Mouse (Mus musculus) spleen, adult 12 weeks (tissue): ENCODE results near the gene Lmo2.
A peak's percentile ranks its signal among the peaks of the same experiment; 100 is the strongest.

ENCODE experiments used
- DNase-seq: peaks from one replicate; pipeline ENCODE4 v3.0.0; 2022; ENCODE audit warnings: low spot score

Lmo2 gene

DNA sequence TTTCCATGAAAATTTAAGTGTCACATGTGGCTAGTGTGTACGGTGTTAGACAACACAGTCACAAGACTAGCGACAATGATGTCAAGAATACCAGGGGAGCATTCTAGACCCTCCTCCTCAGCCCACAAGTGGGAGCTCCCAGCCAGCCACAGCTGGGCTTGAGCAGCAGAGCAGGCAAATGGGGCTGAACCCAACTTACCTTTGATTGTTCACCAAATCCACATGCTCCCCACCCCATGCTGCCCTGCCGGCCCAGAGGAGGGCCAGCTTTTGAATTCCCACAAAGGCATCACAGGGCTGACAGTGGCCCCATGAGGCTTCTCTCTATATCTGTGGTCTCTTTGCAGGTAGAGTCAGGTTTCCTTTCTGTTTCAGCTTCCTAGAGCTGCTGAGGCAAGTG, 16.7 kb upstream of the Lmo2 start:
- no peak for DNase-seq

DNA sequence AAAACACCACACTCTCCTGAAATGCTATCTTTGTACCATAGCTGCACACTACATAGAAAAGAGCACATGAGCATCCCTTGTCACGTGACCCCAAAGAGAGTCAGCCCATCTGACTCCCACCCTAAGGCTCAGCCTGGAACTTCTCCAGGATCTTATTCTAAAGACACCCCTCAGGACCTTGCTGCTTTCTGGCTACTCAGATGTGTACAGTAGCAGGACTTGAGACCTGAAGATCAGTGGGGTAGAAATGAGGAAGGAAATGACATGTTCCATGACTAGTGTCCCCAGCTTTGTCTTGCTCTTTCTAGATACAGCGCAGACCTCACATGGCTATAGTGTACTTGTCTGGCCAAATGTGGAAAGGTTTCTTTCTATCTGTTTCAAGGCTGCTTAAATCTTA, 12.9 kb upstream of the Lmo2 start:
- DNase-seq = no peak

GRCm38 (mm10) chr2:103945571-103946092, 12.2 kb upstream of the Lmo2 start:
- no peak for DNase-seq

DNA sequence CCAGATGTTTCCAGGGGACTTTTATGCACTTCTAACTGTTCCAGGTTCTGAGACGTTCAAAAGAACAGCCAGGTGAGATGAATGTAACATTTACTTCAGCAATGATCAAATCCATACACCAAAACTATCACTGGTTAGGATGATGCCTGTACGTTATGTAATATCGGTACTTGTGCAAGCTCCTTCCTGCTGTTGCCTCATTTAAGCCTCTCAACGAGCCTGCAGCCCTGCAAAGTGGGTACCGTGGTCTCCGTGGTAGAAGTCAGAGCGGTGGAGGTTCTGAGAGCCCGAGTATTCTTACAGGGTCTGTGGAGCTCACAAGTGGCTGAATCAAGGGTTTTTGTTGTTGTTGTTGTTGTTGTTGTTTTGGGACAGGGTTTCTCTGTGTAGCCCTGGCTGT, 10.9 kb upstream of the Lmo2 start:
- DNase-seq = no peak

GRCm38 (mm10) chr2:103947982-103948655, 9.7 kb upstream of the Lmo2 start:
- DNase-seq = no peak

DNA sequence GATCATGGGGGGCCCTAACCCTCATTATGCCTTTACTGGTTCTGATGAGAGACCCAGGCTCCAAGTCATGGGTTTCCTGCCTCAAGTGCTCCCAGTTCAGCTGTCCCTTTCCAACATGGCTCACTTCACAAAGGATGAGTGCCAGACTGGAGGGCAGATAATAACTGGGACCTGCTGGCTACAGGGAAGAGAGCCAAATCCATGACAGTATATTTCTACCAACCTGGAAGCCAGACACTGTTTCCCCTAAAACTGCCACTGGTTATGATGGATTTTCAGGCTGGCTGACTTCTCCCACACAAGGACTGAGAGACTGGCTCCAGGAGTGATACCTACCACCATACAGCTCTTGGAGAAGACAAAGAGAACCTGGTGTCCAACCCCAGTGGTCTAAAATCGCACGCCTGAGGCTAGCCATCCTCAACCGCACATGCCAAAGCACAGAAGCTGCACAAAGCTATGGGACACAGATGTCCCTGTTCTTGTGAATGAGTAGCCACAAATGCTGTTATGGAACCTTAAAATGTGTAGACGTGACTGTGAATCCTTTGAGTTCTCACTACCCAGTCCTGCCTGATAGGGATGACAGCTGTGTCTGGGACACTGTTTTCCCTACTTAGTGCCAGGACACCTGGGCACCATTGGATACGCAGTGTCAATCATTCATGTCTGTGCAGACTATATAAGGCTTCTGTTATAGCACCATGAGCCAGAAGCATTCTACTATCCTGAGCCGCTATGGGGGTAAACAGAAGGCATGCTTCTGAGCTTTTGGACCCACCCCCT, 4.5 kb upstream of the Lmo2 start:
- DNase-seq = no peak

GRCm38 (mm10) chr2:103955714-103956113, 2.1 kb upstream of the Lmo2 start:
- DNase-seq = no peak

- peak; percentile 78 for DNase-seq
These were observed 919 bp upstream of the Lmo2 start for GRCm38 (mm10) chr2:103956867-103957266.

DNA sequence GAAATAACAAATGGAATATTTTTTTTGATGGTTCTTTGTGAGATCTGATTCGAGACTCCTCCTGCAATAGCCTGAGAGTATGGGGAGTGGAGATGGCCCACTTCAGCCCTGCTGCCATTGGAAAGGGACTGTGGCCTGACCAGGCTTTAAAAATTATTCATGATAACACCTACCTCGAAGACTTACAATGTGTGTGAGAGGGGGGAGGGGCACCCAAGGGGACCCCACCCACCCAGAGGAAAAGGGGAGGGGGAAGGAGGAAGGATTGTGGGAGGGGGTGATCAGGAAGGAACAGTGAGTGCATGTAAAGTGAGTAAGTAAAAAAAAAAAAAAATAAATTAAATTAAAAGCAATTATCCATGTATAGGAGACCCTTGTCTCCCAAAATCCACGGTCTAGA, 848 bp downstream of the Lmo2 start:
- DNase-seq = no peak

DNA sequence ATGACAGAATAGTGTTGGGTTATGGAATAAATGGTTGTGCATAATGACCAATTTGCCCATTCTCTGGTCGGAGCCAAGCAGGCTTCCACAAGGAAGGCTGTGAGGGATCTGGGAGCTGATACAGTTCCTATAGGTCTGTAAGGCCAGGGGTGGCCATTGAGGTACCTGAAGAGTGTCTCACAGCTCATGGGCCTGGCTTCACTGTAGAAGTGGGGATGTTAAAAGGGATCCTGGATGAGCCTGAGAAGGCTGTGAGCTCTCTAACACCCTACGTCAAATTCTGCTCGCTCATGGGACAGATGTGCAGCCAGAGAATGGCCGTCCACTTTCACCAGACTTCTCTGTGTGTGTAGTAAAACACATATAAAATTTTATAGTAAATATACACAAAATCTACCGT, 1.3 kb downstream of the Lmo2 start:
- no peak for DNase-seq

DNA sequence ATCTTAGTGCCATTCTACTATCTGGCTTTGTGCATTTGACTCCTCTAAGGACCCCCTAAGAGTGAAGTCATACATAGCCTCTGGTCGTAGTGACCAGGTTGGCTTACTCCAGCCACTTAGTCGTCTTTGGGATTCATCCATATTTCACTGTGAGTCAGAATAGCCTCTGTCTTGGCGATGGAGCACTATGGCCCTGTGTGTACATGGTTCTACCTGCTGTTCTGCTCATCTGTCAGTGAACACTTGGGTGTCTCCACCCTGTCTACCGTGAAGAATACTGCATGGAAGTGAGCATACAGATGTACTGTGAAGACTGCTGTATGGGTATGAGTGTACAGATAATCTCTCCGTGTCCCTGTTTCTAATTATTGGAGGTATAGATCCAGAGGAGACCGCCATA, 1.8 kb downstream of the Lmo2 start:
- no peak for DNase-seq

DNA sequence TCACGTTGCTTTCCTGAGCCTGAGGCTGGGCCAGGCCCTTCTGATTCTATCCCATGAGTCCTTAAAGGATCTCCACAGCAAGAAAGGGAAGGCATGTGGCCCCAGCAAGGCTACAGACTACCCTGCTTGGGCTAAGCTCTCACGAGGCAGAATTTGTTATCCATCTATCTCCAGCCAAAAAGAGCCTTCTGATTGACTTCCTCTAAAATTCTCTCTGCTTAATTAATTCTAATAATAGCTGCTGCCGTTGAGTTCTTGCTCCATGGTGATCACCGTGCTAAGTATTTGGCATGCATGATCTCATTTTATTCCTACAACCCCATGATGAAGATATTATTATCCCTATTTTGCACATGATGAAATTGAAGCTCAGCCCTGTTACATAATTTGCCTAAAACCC, 4.6 kb downstream of the Lmo2 start:
- no peak for DNase-seq

- DNase-seq = no peak
These were observed 7.6 kb downstream of the Lmo2 start for GRCm38 (mm10) chr2:103965391-103965790.

DNA sequence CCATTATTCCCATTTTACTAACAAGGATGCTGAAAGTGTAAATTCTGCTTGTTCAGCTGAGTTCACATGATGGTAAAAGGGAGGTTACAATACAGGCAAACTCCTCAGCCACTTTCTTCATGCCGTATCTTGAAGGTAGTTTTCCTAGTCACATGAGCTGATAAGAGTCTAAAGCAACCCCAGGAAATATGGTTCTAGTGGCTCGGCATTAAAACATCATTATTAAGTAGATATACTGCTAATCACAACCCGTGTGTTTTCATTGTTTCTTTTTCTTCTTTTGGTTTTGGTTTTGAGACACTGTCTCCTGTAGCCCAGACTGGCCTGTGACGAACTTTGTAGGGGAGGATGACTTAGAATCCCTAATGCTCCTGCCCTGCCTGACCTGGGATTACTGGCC, 10.4 kb downstream of the Lmo2 start:
- no peak for DNase-seq

DNA sequence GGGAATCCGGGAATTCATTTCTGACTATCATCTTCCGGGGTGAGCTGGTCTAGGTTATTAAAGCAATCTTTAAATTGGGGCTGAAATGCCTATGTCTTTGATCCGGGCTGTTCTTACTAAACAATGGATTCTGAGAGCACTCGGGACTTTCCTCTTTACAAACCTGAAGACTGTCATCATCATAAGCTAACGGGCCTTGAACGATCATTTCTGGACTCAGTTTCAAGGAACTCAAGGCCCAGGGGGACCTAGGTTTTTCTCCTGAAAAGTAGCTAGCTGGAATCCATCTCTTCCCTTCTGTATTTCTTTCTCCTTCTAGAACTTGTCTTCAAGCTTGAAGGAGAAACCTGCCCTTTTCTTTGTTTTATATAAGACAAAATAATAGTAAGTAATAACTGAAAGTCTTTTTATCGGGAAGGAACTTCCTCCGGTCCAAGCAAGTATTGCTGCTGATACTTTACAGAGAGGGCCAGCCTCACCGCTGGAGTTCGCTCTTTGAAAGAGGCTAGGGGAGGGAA, 11.2 kb downstream of the Lmo2 start:
- no peak for DNase-seq

DNA sequence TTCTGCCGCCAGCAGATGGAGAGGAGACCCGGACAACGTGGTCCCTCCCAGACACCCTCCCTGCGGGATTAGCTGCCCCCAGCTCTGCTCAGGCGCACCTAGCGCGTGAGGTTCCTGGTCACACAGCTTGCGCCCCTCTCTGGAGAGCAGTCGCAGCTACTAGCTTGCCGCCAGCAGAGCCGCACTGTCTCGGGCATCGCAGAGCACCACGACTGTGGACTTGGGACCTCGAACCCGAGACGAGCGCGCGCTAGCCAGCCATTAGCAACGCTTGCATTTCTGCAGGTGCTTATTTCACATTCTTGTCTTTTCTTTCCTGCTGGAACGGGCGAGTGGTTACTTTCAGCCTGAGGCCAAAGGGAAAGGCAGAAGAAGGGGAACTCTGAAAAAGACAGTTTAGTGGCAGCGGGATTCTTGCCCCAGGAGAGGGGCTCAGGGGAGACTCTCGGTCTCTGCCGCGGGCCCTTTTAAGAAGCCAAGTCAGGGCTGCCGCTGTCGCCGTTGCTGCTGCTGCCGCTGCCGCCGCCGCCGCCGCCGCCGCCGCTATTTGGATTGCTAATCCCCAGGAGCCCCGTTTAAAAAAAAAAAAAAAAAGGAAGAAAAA, 11.8 kb downstream of the Lmo2 start:
- peak; percentile 65 for DNase-seq

- peak; percentile 56 for DNase-seq
These were observed 12.4 kb downstream of the Lmo2 start for GRCm38 (mm10) chr2:103970041-103970790.

DNA sequence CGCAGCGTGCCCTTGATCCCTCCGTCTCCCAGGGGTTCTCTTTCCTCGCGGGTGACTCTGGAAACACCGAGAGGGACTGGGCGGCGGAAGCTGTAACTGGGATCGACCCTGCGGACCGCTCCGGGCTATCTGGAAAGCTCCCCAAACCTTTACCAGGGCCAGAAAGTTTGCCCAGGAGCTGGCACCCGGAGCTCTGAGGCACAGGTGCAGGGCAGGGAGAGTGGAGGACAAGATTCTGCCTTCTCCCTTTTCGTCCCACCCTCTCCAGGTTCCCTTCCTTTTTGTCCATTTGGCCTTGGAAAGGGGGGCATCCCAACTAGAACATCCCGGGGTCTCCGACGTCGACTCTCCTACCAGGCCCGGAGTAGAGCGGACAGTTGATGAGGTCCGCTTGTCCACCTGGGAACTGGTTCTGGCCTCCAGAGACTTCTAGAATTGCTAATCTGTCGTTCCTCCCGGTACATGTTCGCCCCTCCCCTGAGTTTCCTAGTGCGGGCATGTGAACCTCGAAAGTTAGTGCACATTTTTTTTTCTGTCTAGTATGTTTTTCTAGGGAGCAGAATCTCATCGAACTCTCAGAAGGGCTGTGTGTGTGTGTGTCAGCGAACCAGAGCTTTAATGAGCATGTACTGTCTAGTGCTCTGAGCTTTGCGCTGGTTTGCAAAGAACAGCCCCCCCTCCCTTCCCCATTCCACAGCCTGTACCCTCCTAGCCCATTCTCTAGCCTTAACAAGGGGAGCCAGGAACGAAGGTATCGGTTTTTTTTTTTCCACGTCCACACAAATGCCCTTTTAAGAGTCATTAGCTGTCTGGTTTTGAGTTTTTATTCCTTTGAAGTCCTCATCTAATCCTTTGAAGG, 13.2 kb downstream of the Lmo2 start:
- no peak for DNase-seq

- DNase-seq = no peak
These were observed 14.1 kb downstream of the Lmo2 start for GRCm38 (mm10) chr2:103971838-103972237.

DNA sequence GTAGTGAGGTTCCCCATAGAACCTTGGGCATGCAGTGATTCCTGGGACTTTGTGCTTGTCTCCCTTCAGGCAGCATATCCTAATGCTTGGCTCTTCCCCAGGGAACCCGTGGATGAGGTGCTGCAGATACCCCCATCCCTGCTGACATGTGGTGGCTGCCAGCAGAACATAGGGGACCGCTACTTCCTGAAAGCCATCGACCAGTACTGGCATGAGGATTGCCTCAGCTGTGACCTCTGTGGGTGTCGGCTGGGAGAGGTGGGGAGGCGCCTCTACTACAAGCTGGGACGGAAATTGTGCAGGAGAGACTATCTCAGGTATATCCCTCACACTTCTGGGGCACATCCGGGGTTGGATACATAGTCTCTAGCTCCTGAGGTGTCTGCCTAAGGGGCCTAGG, 18.1 kb downstream of the Lmo2 start:
- no peak for DNase-seq

DNA sequence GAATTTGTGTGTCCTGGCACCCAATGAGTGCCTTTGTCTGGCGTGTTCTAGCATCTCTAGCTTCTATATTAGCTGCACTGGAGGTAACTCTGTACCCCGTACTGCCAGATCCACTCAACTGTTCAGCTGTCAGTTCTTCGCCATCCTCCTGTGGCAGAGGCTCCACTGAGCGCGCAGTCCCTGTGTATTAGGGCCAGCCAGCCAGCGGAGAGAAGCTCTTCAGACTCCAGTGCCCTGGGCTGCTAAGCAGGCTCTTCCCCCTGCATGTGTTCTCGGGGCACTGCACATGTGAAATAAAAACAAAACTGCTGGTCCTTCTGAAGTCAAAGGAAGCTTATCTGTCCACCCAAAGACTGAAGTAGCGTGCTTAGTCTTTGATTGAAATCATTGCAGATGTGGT, 19.4 kb downstream of the Lmo2 start:
- no peak for DNase-seq
